Mouse (Mus musculus) E14TG2a.4 (cell line): Measurements from ENCODE around the gene Fndc8.

Source experiments
- CTCF ChIP-seq: conservative IDR thresholded peaks from 2 replicates; pipeline ENCODE4 v1.5.1; 2014; ENCODE audit warnings: low read length
- NANOG ChIP-seq: IDR thresholded peaks from 2 replicates; pipeline ENCODE4 v1.6.1; 2014; ENCODE audit warnings: borderline replicate concordance, low read length, mixed read lengths
- POU5F1 ChIP-seq: IDR thresholded peaks from 2 replicates; pipeline ENCODE4 v1.6.1; 2014; ENCODE audit warnings: low read length, borderline replicate concordance

DNA sequence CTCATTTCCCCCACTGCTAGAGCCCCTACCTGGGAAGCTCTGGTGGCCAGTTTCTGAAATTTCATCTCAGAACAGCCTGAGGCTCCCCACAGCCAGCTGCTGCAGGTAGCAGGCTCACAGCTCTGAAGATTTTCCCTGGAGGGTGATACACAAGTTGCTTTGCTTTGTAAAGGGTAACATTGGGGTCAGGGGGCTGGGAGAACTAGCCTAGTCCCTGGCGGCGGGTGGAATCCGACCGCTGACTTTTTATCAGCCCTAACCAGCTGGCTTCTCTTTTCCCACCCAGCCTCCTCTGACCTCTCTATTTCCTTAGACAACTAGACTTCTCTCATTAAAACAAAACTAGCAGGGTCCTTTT lies 45.9 kb upstream of the Fndc8 start:
- TF ChIP-seq CTCF, result no peak
- TF ChIP-seq POU5F1, result no peak
- TF ChIP-seq NANOG, result no peak
